In the genomic region with DNA sequence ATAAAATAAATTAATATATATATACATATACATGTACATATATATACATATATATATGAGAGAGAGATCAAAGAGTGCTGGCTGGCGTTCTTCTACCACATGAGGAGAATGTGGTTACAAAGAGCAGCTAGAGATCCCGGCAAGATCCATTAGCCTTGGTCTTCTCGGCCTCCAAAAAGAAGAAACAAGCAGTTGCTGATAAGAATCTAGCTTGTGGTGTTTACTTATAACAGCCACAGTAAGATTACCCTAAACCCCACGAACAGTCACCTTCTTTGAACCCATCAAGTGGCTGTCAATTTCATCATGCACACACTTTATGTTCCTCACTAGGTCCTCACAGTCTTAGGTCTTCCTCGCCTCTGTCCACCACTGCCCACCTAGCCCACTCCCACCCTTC, we compare ENCODE assay signal across 17 mouse cellular contexts. TPM values are rescaled to one million over a fixed set of nuclear protein-coding genes. Genes with fewer than 3 reads are reported as not detected.
DNase-seq lines count a peak whose midpoint lies in the region; ATAC-seq lines count a peak whose summit lies in the region.
"Had no signal": no experiment of that assay in that cellular context is flagged by ENCODE, and none has a peak within 500 bp of the region (broad histone marks: within the 10 kb centered on the region; RNA-seq: fewer than 3 reads in every experiment).

No protein-coding gene starts in this region.

- intact Hi-C loops in heart, postnatal 10 days (cut with DNase I) = no loop called here

- DNase-seq in heart, adult 11 months = peak; percentile 61
- no peak for DNase-seq in heart, postnatal 10 days
- DNase-seq in induced T-regulatory cell, adult 2 months (ENCODE audit: low read depth) = peak; percentile 48
- DNase-seq in naive thymus-derived CD4-positive, alpha-beta T cell, adult 2 months (ENCODE audit: low read depth) = peak; percentile 42
- no peak for DNase-seq in embryo, embryonic 10.5 days (ENCODE audit: low spot score)
- no peak for DNase-seq in adrenal gland, postnatal 14 days
- DNase-seq in spleen, postnatal 36 days (ENCODE audit: low spot score in 2 of 2) = no peak
- DNase-seq: adrenal gland, postnatal 10 days; cerebellum, adult 18-20 months; cerebellum, adult 9-11 months; cerebellum, postnatal 36 days; embryo, embryonic 11 days; gastrocnemius, postnatal 36 days; heart, adult 2 months; kidney, adult 18-20 months had no signal

- peak; percentile 49 for ATAC-seq in activated CD4-positive, CD25-positive, alpha-beta regulatory T cell, adult 4 months
- ATAC-seq: forebrain, embryonic 14.5 days had no signal

RNA-seq across cellular contexts. Expression of a gene that starts 40.7 kb away (rescaled TPM):
- total RNA-seq in heart, postnatal 10 days (2021) = 10 to 100 TPM; 16.7 to 19.2 TPM
- polyA plus RNA-seq in activated CD4-positive, CD25-positive, alpha-beta regulatory T cell, adult 4 months (2017; shearing (Covaris generic)) = 1 to 10 TPM; 1.2 to 1.8 TPM
- total RNA-seq in adrenal gland, postnatal 14 days (2021) = 17.8 and 20.2 TPM in 2 replicates

Comparison
In these comparisons a context has a peak if more than half of its experiments do, and no peak if none do; other contexts are left out.
1. DNase-seq: peak in heart, adult 11 months (single experiment), induced T-regulatory cell, adult 2 months (single experiment) and naive thymus-derived CD4-positive, alpha-beta T cell, adult 2 months (single experiment); none in heart, postnatal 10 days (0 of 2), embryo, embryonic 10.5 days (single experiment), adrenal gland, postnatal 14 days (single experiment) and spleen, postnatal 36 days (0 of 2).